Mouse (Mus musculus) right cerebral cortex, postnatal 36 days (tissue): ENCODE measurements around the gene Olfr1443.

Experiments used
- DNase-seq, 2 experiments: peaks; one replicate each; pipeline ENCODE4 v3.0.0; 2022; ENCODE audit warnings: low spot score in 2 of 2, mixed read lengths in 1 of 2

The Olfr1443 gene

DNA sequence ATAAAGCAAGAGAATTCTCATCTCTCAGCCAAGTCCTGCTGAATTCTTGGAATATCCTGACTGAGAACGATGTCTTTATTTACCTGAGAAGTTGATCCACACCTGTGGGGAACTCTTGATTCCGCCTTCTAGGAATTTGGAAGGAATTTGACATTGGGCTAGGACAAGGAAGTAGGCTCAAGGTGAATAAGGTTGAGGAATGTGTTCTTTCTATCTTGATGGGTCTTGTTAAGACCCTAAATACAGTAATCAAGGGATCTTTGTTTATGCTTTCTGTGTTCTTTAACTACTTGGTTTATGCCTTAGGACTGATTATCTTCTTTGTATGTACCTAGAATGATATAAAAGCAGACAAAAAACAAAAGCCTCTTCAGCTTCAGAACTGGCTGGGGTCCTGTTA lies 54.0 kb downstream of the Olfr1443 start:
- DNase-seq = no peak
